ENCODE assay signal across 24 mouse cellular contexts in genomic region chr3:38427200-38427599, GRCm38 (mm10). TPM values are rescaled to one million over a fixed set of nuclear protein-coding genes. Genes with fewer than 3 reads are reported as not detected.
DNase-seq lines count a peak whose midpoint lies in the region; ATAC-seq and TF ChIP-seq lines count a peak whose summit lies in the region.
"Had no signal": no experiment of that assay in that cellular context is flagged by ENCODE, and none has a peak within 500 bp of the region (broad histone marks: within the 10 kb centered on the region; RNA-seq: fewer than 3 reads in every experiment).

No protein-coding gene starts in this region.

- DNase-seq in heart, adult 11 months, result peak; percentile 11
- DNase-seq in heart, adult 9 months (ENCODE audit: low spot score in 2 of 2), result no peak
- peak; percentile 25 for DNase-seq in lung, embryonic 14.5 days
- DNase-seq in lung, adult 2 months, result no peak
- DNase-seq in NIH3T3 (ENCODE audit: low read depth), result peak; percentile 55
- DNase-seq in yolk sac, embryonic 10.5 days (ENCODE audit: low spot score), result peak; percentile 43
- DNase-seq in layer of hippocampus, adult 2 months (ENCODE audit: low spot score in 2 of 2), result no peak
- DNase-seq in forebrain, embryonic 14.5 days (ENCODE audit: low spot score), result no peak
- DNase-seq: adrenal gland, postnatal 10 days; adrenal gland, postnatal 36 days; B cell, adult 2 months; cerebellum, adult 18-20 months; cerebellum, adult 9-10 months; cerebellum, postnatal 14 days; gastrocnemius, adult 2 months; gastrocnemius, postnatal 14 days; heart, adult 18-20 months had no signal

- no peak for TF ChIP-seq POLR2A in lung, adult 2 months (IDR thresholded peaks at IDR 0.05; ENCODE audit: borderline replicate concordance, extremely low read depth, low read depth, low read length)

- no peaks in the 10 kb centered on the region for H3K27me3 ChIP-seq in lung, embryonic 14.5 days (ENCODE audit: insufficient read depth, low read length)
- no peaks in the 10 kb centered on the region for H3K27me3 ChIP-seq in forebrain, embryonic 14.5 days (replicated peaks; ENCODE audit: control insufficient read depth, insufficient read depth, low read length)
- H3K27me3 ChIP-seq: CH12.LX; heart, embryonic 13.5 days; hindbrain, embryonic 12.5 days; hindbrain, embryonic 15.5 days had no signal

- no peaks in the 10 kb centered on the region for H3K9me3 ChIP-seq in lung, embryonic 14.5 days (ENCODE audit: low read depth, low read length)
- H3K9me3 ChIP-seq in forebrain, embryonic 14.5 days (replicated peaks; ENCODE audit: control insufficient read depth, low read length), result no peaks in the 10 kb centered on the region
- H3K9me3 ChIP-seq: G1E; heart, embryonic 13.5 days; hindbrain, embryonic 12.5 days; hindbrain, embryonic 15.5 days had no signal

- no peak overlapping the region for H3K27ac ChIP-seq in lung, embryonic 14.5 days (ENCODE audit: low read depth)
- H3K27ac ChIP-seq in layer of hippocampus, adult 2 months, result no peak overlapping the region
- no peak overlapping the region for H3K27ac ChIP-seq in forebrain, embryonic 14.5 days (ENCODE audit: low read depth, low read length)
- H3K27ac ChIP-seq: gastrocnemius, adult 2 months; heart, embryonic 13.5 days; hindbrain, embryonic 12.5 days; hindbrain, embryonic 15.5 days had no signal

- 40% methylated on average over 1 of the region's 1 CpGs for WGBS in lung, embryonic 14.5 days
- WGBS in lung, adult 2 months, result 45% methylated on average over 1 of the region's 1 CpGs
- 89% methylated on average over 1 of the region's 1 CpGs for WGBS in forebrain, embryonic 14.5 days

- no peak for TF ChIP-seq CTCF in lung, embryonic 14.5 days (IDR thresholded peaks at IDR 0.05; ENCODE audit: low read depth)
- TF ChIP-seq CTCF in lung, adult 2 months (IDR thresholded peaks at IDR 0.05; ENCODE audit: insufficient read depth, low read length), result no peak
- no peak for TF ChIP-seq CTCF in layer of hippocampus, adult 2 months (conservative IDR thresholded peaks at IDR 0.05)

- H3K4me2 ChIP-seq in lung, embryonic 14.5 days, result no peak overlapping the region
- H3K4me2 ChIP-seq in forebrain, embryonic 14.5 days (ENCODE audit: low read length), result no peak overlapping the region
- H3K4me2 ChIP-seq: heart, embryonic 13.5 days; hindbrain, embryonic 12.5 days; hindbrain, embryonic 15.5 days had no signal

- no peak overlapping the region for H3K9ac ChIP-seq in lung, embryonic 14.5 days
- no peak overlapping the region for H3K9ac ChIP-seq in forebrain, embryonic 14.5 days (ENCODE audit: low read length)
- H3K9ac ChIP-seq: heart, embryonic 13.5 days; hindbrain, embryonic 12.5 days; hindbrain, embryonic 15.5 days had no signal

- no peak overlapping the region for H3K4me3 ChIP-seq in lung, embryonic 14.5 days (ENCODE audit: low read depth, low read length)
- H3K4me3 ChIP-seq in lung, adult 2 months (replicated peaks; ENCODE audit: extremely low read depth, low read depth, low read length), result no peak overlapping the region
- H3K4me3 ChIP-seq in layer of hippocampus, adult 2 months, result no peak overlapping the region
- H3K4me3 ChIP-seq in forebrain, embryonic 14.5 days (ENCODE audit: low read depth, low read length), result no peak overlapping the region
- H3K4me3 ChIP-seq: gastrocnemius, adult 2 months; heart, embryonic 13.5 days; hindbrain, embryonic 12.5 days; hindbrain, embryonic 15.5 days had no signal

- no peaks in the 10 kb centered on the region; the same call in 1 of the 2 replicates for H3K4me1 ChIP-seq in lung, embryonic 14.5 days (ENCODE audit: insufficient read depth)
- H3K4me1 ChIP-seq in lung, adult 2 months (ENCODE audit: control insufficient read depth, insufficient read depth, low read length), result peaks cover 2% of the 10 kb centered on the region
- H3K4me1 ChIP-seq in forebrain, embryonic 14.5 days (ENCODE audit: control insufficient read depth, insufficient read depth, low read length), result no peaks in the 10 kb centered on the region
- H3K4me1 ChIP-seq: hindbrain, embryonic 12.5 days; hindbrain, embryonic 15.5 days had no signal

- ATAC-seq in lung, embryonic 14.5 days (ENCODE audit: insufficient read depth), result no peak
- no peak for ATAC-seq in forebrain, embryonic 14.5 days
- ATAC-seq: forebrain, embryonic 16.5 days; intestine, postnatal 0 days had no signal

- H3K36me3 ChIP-seq in lung, embryonic 14.5 days (ENCODE audit: insufficient read depth), result no peaks in the 10 kb centered on the region
- H3K36me3 ChIP-seq in forebrain, embryonic 14.5 days (ENCODE audit: control insufficient read depth, insufficient read depth, low read length), result no peaks in the 10 kb centered on the region
- H3K36me3 ChIP-seq: G1E; heart, embryonic 13.5 days; hindbrain, embryonic 12.5 days; hindbrain, embryonic 15.5 days had no signal

RNA-seq across cellular contexts. Expression of gene Ankrd50, which starts 57.4 kb away (rescaled TPM):
- polyA plus RNA-seq in lung, embryonic 14.5 days (2014; fragmentation: Nextera tagmentation; extraction: Ambion mirVana), result 24.3 and 24.8 TPM in 2 replicates
- polyA plus RNA-seq in lung, adult 2 months (2012; rRNA removed), result 49.2 and 56.4 TPM in 2 replicates
- total RNA-seq in layer of hippocampus, adult 2 months (2021), result 10 to 100 TPM; 42.3 to 52.6 TPM
- polyA plus RNA-seq in forebrain, embryonic 14.5 days (2014; fragmentation: Nextera tagmentation; extraction: Ambion mirVana), result 21.2 and 21.8 TPM in 2 replicates

Comparison
In these comparisons a context has a peak if more than half of its experiments do, and no peak if none do; other contexts are left out.
1. DNase-seq: peak in heart, adult 11 months (single experiment), lung, embryonic 14.5 days (single experiment), NIH3T3 (single experiment) and yolk sac, embryonic 10.5 days (single experiment); none in heart, adult 9 months (0 of 2), lung, adult 2 months (single experiment), layer of hippocampus, adult 2 months (0 of 2) and forebrain, embryonic 14.5 days (single experiment).